Mouse (Mus musculus): Measurements from ENCODE around the gene Edn2. TPM values are rescaled to one million over a fixed set of nuclear protein-coding genes. Genes with fewer than 3 reads are reported as not detected.

Edn2 gene
- 1.5 TPM in 1 of 2 replicates, not detected in the other for total RNA-seq (2014; rRNA removed; ENCODE audit: low replicate concordance)
- 0.10 and 0.20 TPM in 2 replicates for polyA plus RNA-seq (2015; fragmentation: Nextera tagmentation; extraction: Ambion mirVana)

- peaks cover 26% of the 10 kb centered on the region for H3K4me1 ChIP-seq (ENCODE audit: control insufficient read depth, insufficient read depth)
- peak within 1 kb of the TSS; percentile 46 for H3K4me2 ChIP-seq (ENCODE audit: low read depth, low read length)
- no peak within 1 kb of the TSS for H3K27ac ChIP-seq (ENCODE audit: low read depth)
- H3K36me3 ChIP-seq (replicated peaks; ENCODE audit: control insufficient read depth, insufficient read depth, low read length) = no peaks in the 10 kb centered on the region
- H3K4me3 ChIP-seq (ENCODE audit: low read depth, low read length) = 0 out of 2 replicates have a peak within 1 kb of the TSS, but pooled peaks have one; percentile 17
- peak; percentile 81 for DNase-seq (ENCODE audit: low spot score)
- peak; percentile 83 for ATAC-seq (ENCODE audit: insufficient read depth, low read depth)
- 46% methylated on average over 25 of the region's 29 CpGs for WGBS
- H3K9me3 ChIP-seq (replicated peaks; ENCODE audit: control insufficient read depth, low read length) = no peaks in the 10 kb centered on the region
- no peak within 1 kb of the TSS for H3K9ac ChIP-seq (replicated peaks; ENCODE audit: low read depth, low read length)
- TF ChIP-seq CTCF (IDR thresholded peaks at IDR 0.05; ENCODE audit: low read depth) = peak; percentile 17; the same call in 1 of the 2 replicates
- TF ChIP-seq EP300 (IDR thresholded peaks at IDR 0.05; ENCODE audit: low read depth) = no peak
- H3K27me3 ChIP-seq (ENCODE audit: control insufficient read depth, insufficient read depth, low read length) = no peaks in the 10 kb centered on the region; the same call in 1 of the 2 replicates
Observed at GRCm38 (mm10) chr4:120161166-120161949, at the start of gene Edn2. TSS of gene Edn2 (plus strand) at chr4:120161206.

- H3K4me3 ChIP-seq (ENCODE audit: low read depth, low read length) = no peak overlapping the region
- no peak overlapping the region for H3K27ac ChIP-seq (ENCODE audit: low read depth)
- H3K4me2 ChIP-seq (ENCODE audit: low read depth, low read length) = no peak overlapping the region
- TF ChIP-seq CTCF (IDR thresholded peaks at IDR 0.05; ENCODE audit: low read depth) (no peak), EP300 (IDR thresholded peaks at IDR 0.05; ENCODE audit: low read depth) (no peak)
- ATAC-seq (ENCODE audit: insufficient read depth, low read depth) = no peak
- no peak overlapping the region for H3K9ac ChIP-seq (replicated peaks; ENCODE audit: low read depth, low read length)
- 77% methylated on average over 3 of the region's 3 CpGs for WGBS
- H3K9me3 ChIP-seq (replicated peaks; ENCODE audit: control insufficient read depth, low read length) = 0 out of 2 replicates have a peak, but pooled peaks cover 4% of the 10 kb centered on the region
- 0 out of 2 replicates have a peak, but pooled peaks cover 8% of the 10 kb centered on the region for H3K4me1 ChIP-seq (ENCODE audit: control insufficient read depth, insufficient read depth)
- H3K27me3 ChIP-seq (ENCODE audit: control insufficient read depth, insufficient read depth, low read length) = no peaks in the 10 kb centered on the region
- H3K36me3 ChIP-seq (replicated peaks; ENCODE audit: control insufficient read depth, insufficient read depth, low read length) = no peaks in the 10 kb centered on the region
- no peak for DNase-seq (ENCODE audit: low spot score)
Observed at GRCm38 (mm10) chr4:120115516-120115915, 45.5 kb upstream of the Edn2 start.

GRCm38 (mm10) chr4:120116312-120116711 is 44.7 kb upstream of the Edn2 start:
- Histone ChIP-seq H3K9me3 (replicated peaks; ENCODE audit: control insufficient read depth, low read length) (0 out of 2 replicates have a peak, but pooled peaks cover 4% of the 10 kb centered on the region), H3K36me3 (replicated peaks; ENCODE audit: control insufficient read depth, insufficient read depth, low read length) (no peaks in the 10 kb centered on the region), H3K4me2 (ENCODE audit: low read depth, low read length) (no peak overlapping the region), H3K27me3 (ENCODE audit: control insufficient read depth, insufficient read depth, low read length) (no peaks in the 10 kb centered on the region), H3K4me1 (ENCODE audit: control insufficient read depth, insufficient read depth) (0 out of 2 replicates have a peak, but pooled peaks cover 8% of the 10 kb centered on the region), H3K27ac (ENCODE audit: low read depth) (no peak overlapping the region), H3K9ac (replicated peaks; ENCODE audit: low read depth, low read length) (no peak overlapping the region), H3K4me3 (ENCODE audit: low read depth, low read length) (no peak overlapping the region)
- ATAC-seq (ENCODE audit: insufficient read depth, low read depth) (no peak), DNase-seq (ENCODE audit: low spot score) (no peak)
- no peak for TF ChIP-seq CTCF (IDR thresholded peaks at IDR 0.05; ENCODE audit: low read depth)
- no peak for TF ChIP-seq EP300 (IDR thresholded peaks at IDR 0.05; ENCODE audit: low read depth)
- 52% methylated on average over 1 of the region's 1 CpGs for WGBS

- Histone ChIP-seq H3K9ac (replicated peaks; ENCODE audit: low read depth, low read length) (no peak overlapping the region), H3K27ac (ENCODE audit: low read depth) (no peak overlapping the region), H3K9me3 (replicated peaks; ENCODE audit: control insufficient read depth, low read length) (0 out of 2 replicates have a peak, but pooled peaks cover 4% of the 10 kb centered on the region), H3K4me3 (ENCODE audit: low read depth, low read length) (no peak overlapping the region), H3K27me3 (ENCODE audit: control insufficient read depth, insufficient read depth, low read length) (no peaks in the 10 kb centered on the region), H3K4me2 (ENCODE audit: low read depth, low read length) (no peak overlapping the region), H3K36me3 (replicated peaks; ENCODE audit: control insufficient read depth, insufficient read depth, low read length) (no peaks in the 10 kb centered on the region), H3K4me1 (ENCODE audit: control insufficient read depth, insufficient read depth) (peaks cover 8% of the 10 kb centered on the region; the same call in 1 of the 2 replicates)
- 29% methylated on average over 8 of the region's 8 CpGs for WGBS
- ATAC-seq (ENCODE audit: insufficient read depth, low read depth) (0 out of 2 replicates have a peak, but pooled peaks have one; percentile 51), DNase-seq (ENCODE audit: low spot score) (peak; percentile 57)
- TF ChIP-seq CTCF (IDR thresholded peaks at IDR 0.05; ENCODE audit: low read depth) = peak; percentile 98
- no peak for TF ChIP-seq EP300 (IDR thresholded peaks at IDR 0.05; ENCODE audit: low read depth)
Observed at GRCm38 (mm10) chr4:120120276-120120675, 40.7 kb upstream of the Edn2 start.

GRCm38 (mm10) chr4:120124656-120125055 is 36.4 kb upstream of the Edn2 start:
- no peak for DNase-seq (ENCODE audit: low spot score)
- 56% methylated on average over 6 of the region's 6 CpGs for WGBS
- ATAC-seq (ENCODE audit: insufficient read depth, low read depth) = no peak
- H3K9me3 ChIP-seq (replicated peaks; ENCODE audit: control insufficient read depth, low read length) = no peaks in the 10 kb centered on the region
- TF ChIP-seq CTCF (IDR thresholded peaks at IDR 0.05; ENCODE audit: low read depth) (no peak), EP300 (IDR thresholded peaks at IDR 0.05; ENCODE audit: low read depth) (no peak)
- no peak overlapping the region for H3K27ac ChIP-seq (ENCODE audit: low read depth)
- no peak overlapping the region for H3K9ac ChIP-seq (replicated peaks; ENCODE audit: low read depth, low read length)
- H3K4me3 ChIP-seq (ENCODE audit: low read depth, low read length) = no peak overlapping the region
- no peaks in the 10 kb centered on the region for H3K36me3 ChIP-seq (replicated peaks; ENCODE audit: control insufficient read depth, insufficient read depth, low read length)
- no peaks in the 10 kb centered on the region for H3K27me3 ChIP-seq (ENCODE audit: control insufficient read depth, insufficient read depth, low read length)
- no peak overlapping the region for H3K4me2 ChIP-seq (ENCODE audit: low read depth, low read length)
- peaks cover 25% of the 10 kb centered on the region; the same call in 1 of the 2 replicates for H3K4me1 ChIP-seq (ENCODE audit: control insufficient read depth, insufficient read depth)

All from heart, postnatal 0 days (tissue).